ENCODE assay signal across 9 mouse cellular contexts in genomic region chr2:119324576-119325318, GRCm38 (mm10). TPM values are rescaled to one million over a fixed set of nuclear protein-coding genes. Genes with fewer than 3 reads are reported as not detected.
DNase-seq lines count a peak whose midpoint lies in the region; ATAC-seq lines count a peak whose summit lies in the region.
"Had no signal": no experiment of that assay in that cellular context is flagged by ENCODE, and none has a peak within 500 bp of the region (broad histone marks: within the 10 kb centered on the region; RNA-seq: fewer than 3 reads in every experiment).

No protein-coding gene starts in this region.

- no peaks in the 10 kb centered on the region for H3K36me3 ChIP-seq in hindbrain, embryonic 10.5 days
- H3K36me3 ChIP-seq in limb, embryonic 12.5 days, result no peaks in the 10 kb centered on the region

- H3K9ac ChIP-seq in limb, embryonic 12.5 days (replicated peaks), result no peak overlapping the region

- peak; percentile 36 for DNase-seq in thymus, postnatal 14 days
- DNase-seq in thymus, postnatal 25 days, result no peak
- no peak for DNase-seq in hindbrain, embryonic 10.5 days (ENCODE audit: low spot score)
- peak; percentile 46 for DNase-seq in naive thymus-derived CD4-positive, alpha-beta T cell, adult 2 months (ENCODE audit: low read depth)
- DNase-seq in adrenal gland, postnatal 14 days, result no peak

- under 1% methylated on average over 32 of the region's 32 CpGs for WGBS in hindbrain, embryonic 10.5 days
- under 1% methylated on average over 32 of the region's 32 CpGs for WGBS in limb, embryonic 12.5 days

- peaks cover 100% of the 10 kb centered on the region for H3K27me3 ChIP-seq in hindbrain, embryonic 10.5 days (ENCODE audit: insufficient read depth, poor library complexity, severe bottlenecking)
- H3K27me3 ChIP-seq in limb, embryonic 12.5 days, result peaks cover 98% of the 10 kb centered on the region

- peak overlapping the region; percentile 55 for H3K4me3 ChIP-seq in hindbrain, embryonic 10.5 days
- peak overlapping the region; percentile 51 for H3K4me3 ChIP-seq in limb, embryonic 12.5 days (replicated peaks)

- H3K4me1 ChIP-seq in hindbrain, embryonic 10.5 days (replicated peaks), result peaks cover 78% of the 10 kb centered on the region
- peaks cover 55% of the 10 kb centered on the region for H3K4me1 ChIP-seq in limb, embryonic 12.5 days (replicated peaks)

- no peak for ATAC-seq in limb, embryonic 12.5 days (ENCODE audit: insufficient number of reproducible peaks, insufficient read depth, low FRiP score, low TSS enrichment, low read depth)
- ATAC-seq in activated CD4-positive, CD25-positive, alpha-beta regulatory T cell, adult 4 months, result no peak
- ATAC-seq in erythroblast, adult 5-6 weeks (replicated peaks; ENCODE audit: low FRiP score, poor library complexity, severe bottlenecking), result no peak

- H3K4me2 ChIP-seq in limb, embryonic 12.5 days, result peak overlapping the region; percentile 82

- H3K9me3 ChIP-seq in hindbrain, embryonic 10.5 days, result no peaks in the 10 kb centered on the region
- H3K9me3 ChIP-seq in limb, embryonic 12.5 days, result no peaks in the 10 kb centered on the region

- H3K27ac ChIP-seq in hindbrain, embryonic 10.5 days, result 0 out of 2 replicates have a peak overlapping the region, but pooled peaks have one; percentile 45
- H3K27ac ChIP-seq in limb, embryonic 12.5 days, result no peak overlapping the region

RNA-seq across cellular contexts. Expression of gene Dll4, which starts 0.8 kb away (rescaled TPM):
- 4.7 and 5.8 TPM in 2 replicates for polyA plus RNA-seq in hindbrain, embryonic 10.5 days (2016; fragmentation: Nextera tagmentation; extraction: Ambion mirVana)
- polyA plus RNA-seq in limb, embryonic 12.5 days (2016; fragmentation: Nextera tagmentation; extraction: Ambion mirVana), result 4.8 and 5.3 TPM in 2 replicates
- not detected for polyA plus RNA-seq in activated CD4-positive, CD25-positive, alpha-beta regulatory T cell, adult 4 months (2017; shearing (Covaris generic))
- total RNA-seq in adrenal gland, postnatal 14 days (2021), result 13.7 and 14.4 TPM in 2 replicates
- not detected in 2 replicates for total RNA-seq in erythroblast, adult 5-6 weeks (2015; ENCODE audit: low replicate concordance)
- total RNA-seq in erythroblast, adult 5-6 weeks (2017; ENCODE audit: low replicate concordance), result not detected in 2 replicates
- total RNA-seq: common myeloid progenitor, adult 5-6 weeks had no signal

RNA-seq across cellular contexts. Expression of gene Chac1, which starts 26.3 kb away (rescaled TPM):
- polyA plus RNA-seq in hindbrain, embryonic 10.5 days (2016; fragmentation: Nextera tagmentation; extraction: Ambion mirVana), result 0.67 and 0.81 TPM in 2 replicates
- 0.45 and 0.68 TPM in 2 replicates for polyA plus RNA-seq in limb, embryonic 12.5 days (2016; fragmentation: Nextera tagmentation; extraction: Ambion mirVana)
- polyA plus RNA-seq in activated CD4-positive, CD25-positive, alpha-beta regulatory T cell, adult 4 months (2017; shearing (Covaris generic)), result not detected
- total RNA-seq in adrenal gland, postnatal 14 days (2021), result 3.7 and 6.2 TPM in 2 replicates
- total RNA-seq in erythroblast, adult 5-6 weeks (2015; ENCODE audit: low replicate concordance), result 0.77 TPM in 1 of 2 replicates, not detected in the other
- total RNA-seq in erythroblast, adult 5-6 weeks (2017; ENCODE audit: low replicate concordance), result 0.42 and 1.0 TPM in 2 replicates
- total RNA-seq: common myeloid progenitor, adult 5-6 weeks had no signal

RNA-seq across cellular contexts. Expression of gene Vps18, which starts 36.2 kb away (rescaled TPM):
- 23.1 and 26.7 TPM in 2 replicates for polyA plus RNA-seq in hindbrain, embryonic 10.5 days (2016; fragmentation: Nextera tagmentation; extraction: Ambion mirVana)
- 23.8 and 24.6 TPM in 2 replicates for polyA plus RNA-seq in limb, embryonic 12.5 days (2016; fragmentation: Nextera tagmentation; extraction: Ambion mirVana)
- polyA plus RNA-seq in activated CD4-positive, CD25-positive, alpha-beta regulatory T cell, adult 4 months (2017; shearing (Covaris generic)), result 1 to 10 TPM; 4.7 to 7.1 TPM
- 18.1 and 18.6 TPM in 2 replicates for total RNA-seq in adrenal gland, postnatal 14 days (2021)
- 1.2 and 1.7 TPM in 2 replicates for total RNA-seq in erythroblast, adult 5-6 weeks (2015; ENCODE audit: low replicate concordance)
- total RNA-seq in erythroblast, adult 5-6 weeks (2017; ENCODE audit: low replicate concordance), result 3.1 and 3.8 TPM in 2 replicates

RNA-seq across cellular contexts. Expression of gene Rhov, which starts 53.7 kb away (rescaled TPM):
- 1.2 and 3.8 TPM in 2 replicates for polyA plus RNA-seq in hindbrain, embryonic 10.5 days (2016; fragmentation: Nextera tagmentation; extraction: Ambion mirVana)
- polyA plus RNA-seq in limb, embryonic 12.5 days (2016; fragmentation: Nextera tagmentation; extraction: Ambion mirVana), result 8.5 TPM in 2 replicates
- polyA plus RNA-seq in activated CD4-positive, CD25-positive, alpha-beta regulatory T cell, adult 4 months (2017; shearing (Covaris generic)), result not detected
- total RNA-seq in adrenal gland, postnatal 14 days (2021), result 0.41 TPM in 1 of 2 replicates, not detected in the other
- not detected in 2 replicates for total RNA-seq in erythroblast, adult 5-6 weeks (2015; ENCODE audit: low replicate concordance)
- not detected in 2 replicates for total RNA-seq in erythroblast, adult 5-6 weeks (2017; ENCODE audit: low replicate concordance)

Comparison
In these comparisons a context has a peak if more than half of its experiments do, and no peak if none do; other contexts are left out.
1. DNase-seq: peak in thymus, postnatal 14 days (single experiment) and naive thymus-derived CD4-positive, alpha-beta T cell, adult 2 months (single experiment); none in thymus, postnatal 25 days (single experiment), hindbrain, embryonic 10.5 days (single experiment) and adrenal gland, postnatal 14 days (single experiment).